Mouse (Mus musculus) small intestine, adult 2 months (tissue): ENCODE results near the gene Mcrs1. TPM values are rescaled to one million over a fixed set of nuclear protein-coding genes. Genes with fewer than 3 reads are reported as not detected.

Experiments
- H3K27ac ChIP-seq: fragments of 200-500 bp; 2 replicates; pipeline ENCODE4 v1.5.1; 2012; ENCODE audit warnings: low read depth, low read length, control low read depth, inconsistent platforms; ENCODE audit not compliant: insufficient read depth
- H3K27me3 ChIP-seq: fragments of 200-500 bp; 2 replicates; pipeline ENCODE4 v1.6.1; 2012; ENCODE audit warnings: mild to moderate bottlenecking, moderate library complexity, low read length, inconsistent platforms; ENCODE audit not compliant: control insufficient read depth, insufficient read depth
- H3K36me3 ChIP-seq: fragments of 200-500 bp; 2 replicates; pipeline ENCODE4 v1.6.1; 2012; ENCODE audit warnings: mild to moderate bottlenecking, low read length, control low read depth, inconsistent platforms; ENCODE audit not compliant: control insufficient read depth, insufficient read depth
- H3K4me1 ChIP-seq: fragments of 200-500 bp; 2 replicates; pipeline ENCODE4 v1.6.1; 2012; ENCODE audit warnings: low read length, inconsistent platforms, mixed read lengths; ENCODE audit not compliant: control insufficient read depth, insufficient read depth, insufficient read length
- H3K4me3 ChIP-seq: fragments of 200-500 bp; 2 replicates; pipeline ENCODE4 v1.5.1; 2012; ENCODE audit warnings: low read depth, mild to moderate bottlenecking, control low read depth, inconsistent platforms, low read length, moderate library complexity
- CTCF ChIP-seq: fragments of 200-500 bp; IDR thresholded peaks from 2 replicates; pipeline ENCODE4 v1.5.1; 2012; ENCODE audit warnings: low read depth, mild to moderate bottlenecking, control low read depth, inconsistent platforms, low read length, moderate library complexity, mixed read lengths; ENCODE audit not compliant: insufficient replicate concordance, insufficient read length; ENCODE audit errors: extremely low read depth
- POLR2A ChIP-seq: fragments of 200-500 bp; IDR thresholded peaks from 2 replicates; pipeline ENCODE4 v1.6.1; 2012; ENCODE audit warnings: low read depth, mild to moderate bottlenecking, control low read depth, inconsistent platforms, low read length, moderate library complexity
- WGBS: fragments of 180-500 bp; shearing (Covaris S2); methylation state at CpG from one replicate; pipeline ENCODE4 v1.1.7; 2018; 5-methylcytosine and 5-hydroxymethylcytosine counted together
- polyA plus RNA-seq: library from polyadenylated mRNA; depleted of rRNA; stranded (reverse); fragments of >200 nt; gene quantifications from 2 replicates; pipeline ENCODE4 v1.2.3, GENCODE M21; 2012

Gene Mcrs1
- polyA plus RNA-seq, 1 experiment = 96.6 TPM

DNA sequence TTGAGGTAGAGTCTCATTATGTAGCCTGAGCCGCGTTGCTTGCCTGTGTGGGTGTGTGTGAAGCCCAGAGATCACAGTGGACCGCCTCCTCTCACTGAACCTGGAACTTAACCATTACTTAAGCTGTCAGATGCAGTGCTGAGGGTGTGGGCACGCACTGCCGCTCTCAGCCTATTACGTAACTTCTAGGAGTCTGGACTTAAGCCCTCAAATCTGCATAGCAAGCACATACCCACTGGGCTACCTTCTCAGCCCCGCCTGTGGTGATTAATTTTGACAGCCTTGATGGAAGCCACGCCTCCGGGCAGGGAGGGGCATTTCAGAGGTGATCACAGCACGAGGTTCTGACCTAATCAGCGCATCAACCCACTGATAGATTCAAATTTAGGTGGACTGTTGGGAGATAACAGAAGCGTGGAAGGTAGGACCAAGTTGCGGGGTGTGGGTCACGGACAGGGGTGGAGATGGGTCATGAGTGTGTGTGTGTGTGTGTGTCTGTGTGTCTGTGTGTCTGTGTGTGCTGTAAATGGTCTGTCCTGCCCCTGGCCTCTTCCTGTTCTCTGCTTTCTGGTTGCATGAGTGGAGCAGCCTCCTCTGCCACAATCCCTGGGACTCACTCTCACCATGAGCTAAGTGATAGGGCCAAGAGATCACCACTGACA, 32.9 kb upstream of the Mcrs1 start:
- 11% methylated on average over 14 of the region's 14 CpGs for WGBS
- no peaks in the 10 kb centered on the region for H3K36me3 ChIP-seq
- H3K27ac ChIP-seq = no peak overlapping the region
- H3K27me3 ChIP-seq = no peaks in the 10 kb centered on the region
- no peak overlapping the region for H3K4me3 ChIP-seq
- no peak for TF ChIP-seq POLR2A
- no peak for TF ChIP-seq CTCF
- peaks cover 12% of the 10 kb centered on the region; the same call in 1 of the 2 replicates for H3K4me1 ChIP-seq

DNA sequence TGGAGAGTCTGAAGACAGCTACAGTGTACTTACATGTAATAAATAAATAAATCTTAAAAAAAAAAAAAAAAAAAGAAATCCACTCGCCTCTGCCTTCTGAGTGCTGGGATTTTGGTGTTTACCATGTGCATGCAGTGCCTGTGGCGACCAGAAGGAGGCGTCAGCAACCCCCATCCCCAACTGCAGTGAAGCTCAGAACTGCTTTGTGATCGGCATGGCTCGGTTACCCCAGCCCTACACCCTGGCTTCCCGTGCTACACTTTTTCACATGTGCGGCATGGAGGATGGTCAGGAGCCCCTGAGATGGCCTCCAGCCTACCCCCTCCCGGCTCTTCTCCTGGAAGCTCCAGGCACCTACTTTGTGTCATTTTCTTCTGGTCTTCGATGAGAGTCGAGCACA, 31.7 kb upstream of the Mcrs1 start:
- Histone ChIP-seq H3K4me3 (no peak overlapping the region), H3K36me3 (no peaks in the 10 kb centered on the region), H3K27ac (no peak overlapping the region), H3K4me1 (peaks cover 12% of the 10 kb centered on the region; the same call in 1 of the 2 replicates), H3K27me3 (no peaks in the 10 kb centered on the region)
- WGBS = 52% methylated on average over 10 of the region's 10 CpGs
- TF ChIP-seq POLR2A (no peak), CTCF (0 out of 2 replicates have a peak, but pooled peaks have one; percentile 22)

DNA sequence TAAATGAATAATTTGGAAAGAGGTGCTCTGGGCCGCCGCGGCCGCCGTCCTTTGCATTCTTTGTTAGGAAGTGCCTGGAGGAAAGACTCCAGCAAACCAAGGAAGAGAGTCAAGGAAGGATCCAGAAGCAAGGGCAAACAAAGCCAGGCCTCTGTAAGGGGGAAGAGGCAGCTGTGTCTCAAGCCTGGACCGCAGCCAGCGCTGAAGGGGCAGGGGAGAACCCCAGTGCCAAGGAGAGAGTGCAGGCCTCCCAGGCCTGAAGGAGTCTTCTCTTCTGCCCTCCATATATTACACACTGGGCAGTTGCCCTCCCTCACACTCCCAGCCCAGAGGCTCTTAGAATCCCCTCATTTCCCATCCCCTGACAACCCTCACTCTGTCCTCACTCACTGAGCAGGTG, 26.5 kb upstream of the Mcrs1 start:
- Histone ChIP-seq H3K36me3 (no peaks in the 10 kb centered on the region), H3K4me1 (no peaks in the 10 kb centered on the region), H3K27me3 (no peaks in the 10 kb centered on the region), H3K27ac (no peak overlapping the region), H3K4me3 (no peak overlapping the region)
- TF ChIP-seq POLR2A (no peak), CTCF (no peak)
- WGBS = 50% methylated on average over 7 of the region's 7 CpGs

DNA sequence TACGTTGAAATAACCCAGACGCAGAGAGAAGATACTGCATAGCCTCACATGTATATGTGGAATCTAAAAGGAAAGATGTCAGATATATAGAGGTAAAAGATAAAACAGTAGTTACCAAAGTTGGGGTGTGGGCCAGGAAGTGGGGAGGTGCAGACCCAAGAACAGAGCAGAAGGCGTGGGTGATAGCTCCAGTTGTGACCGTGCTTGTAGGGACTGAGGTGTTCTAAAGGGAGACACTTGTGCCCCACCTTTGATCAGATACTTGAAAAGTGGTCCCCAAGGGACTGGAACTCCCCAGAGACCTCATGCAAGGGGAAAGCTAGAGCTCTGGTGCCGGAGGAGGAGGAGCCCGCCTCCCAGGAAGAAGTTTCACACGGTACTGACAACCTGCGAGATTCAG, 24.3 kb upstream of the Mcrs1 start:
- Histone ChIP-seq H3K27me3 (no peaks in the 10 kb centered on the region), H3K4me3 (no peak overlapping the region), H3K36me3 (no peaks in the 10 kb centered on the region), H3K27ac (no peak overlapping the region), H3K4me1 (no peaks in the 10 kb centered on the region)
- TF ChIP-seq POLR2A = no peak
- 90% methylated on average over 8 of the region's 8 CpGs for WGBS

DNA sequence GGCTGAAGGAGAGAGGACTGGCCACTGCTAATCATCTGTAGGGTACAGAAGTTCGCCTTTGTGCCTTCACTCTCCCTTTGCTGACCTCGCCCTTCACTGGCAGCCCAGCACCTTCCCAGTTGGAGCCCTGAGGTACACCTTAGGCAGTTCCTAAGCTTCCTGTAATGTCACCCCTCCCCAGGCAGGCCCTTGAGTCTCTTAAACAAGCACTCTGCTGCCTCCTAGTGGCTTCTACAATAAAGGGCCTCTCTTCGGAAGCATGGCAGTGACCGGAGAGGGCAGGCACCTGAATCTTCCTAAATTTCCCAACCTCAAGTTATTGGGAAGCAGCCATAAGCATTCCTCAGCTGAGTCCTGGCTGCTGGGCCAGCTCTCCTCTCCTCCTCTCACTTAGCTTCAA, 13.9 kb upstream of the Mcrs1 start:
- H3K4me3 ChIP-seq = no peak overlapping the region
- no peak overlapping the region for H3K27ac ChIP-seq
- no peaks in the 10 kb centered on the region for H3K27me3 ChIP-seq
- 14% methylated on average over 4 of the region's 4 CpGs for WGBS
- H3K36me3 ChIP-seq = no peaks in the 10 kb centered on the region
- TF ChIP-seq CTCF = peak; percentile 87; the same call in 1 of the 2 replicates
- TF ChIP-seq POLR2A = no peak
- peaks cover 10% of the 10 kb centered on the region; the same call in 1 of the 2 replicates for H3K4me1 ChIP-seq

DNA sequence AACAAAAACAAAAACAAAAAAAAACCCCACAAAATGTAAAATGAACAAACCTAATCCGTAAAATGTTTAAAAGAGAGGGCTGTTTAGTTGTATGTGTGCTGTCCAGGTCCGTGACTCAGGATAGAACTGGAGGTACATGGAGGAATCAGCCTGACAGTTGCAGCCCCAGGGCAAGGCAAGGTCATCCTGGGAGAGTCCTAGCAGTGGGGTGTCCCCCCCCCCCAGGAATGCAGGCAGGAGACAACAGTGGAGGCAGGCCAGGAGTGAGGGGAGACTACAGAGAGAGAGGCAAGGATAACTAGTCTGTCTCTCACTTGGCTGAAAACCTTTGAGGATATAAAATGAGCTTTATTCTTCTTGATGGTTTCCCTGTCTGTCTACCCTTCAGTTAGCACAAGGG, 12.6 kb upstream of the Mcrs1 start:
- Histone ChIP-seq H3K27me3 (no peaks in the 10 kb centered on the region), H3K27ac (no peak overlapping the region), H3K36me3 (no peaks in the 10 kb centered on the region), H3K4me1 (peaks cover 14% of the 10 kb centered on the region; the same call in 1 of the 2 replicates), H3K4me3 (no peak overlapping the region)
- TF ChIP-seq POLR2A (no peak), CTCF (no peak)
- WGBS = 96% methylated on average over 2 of the region's 2 CpGs

DNA sequence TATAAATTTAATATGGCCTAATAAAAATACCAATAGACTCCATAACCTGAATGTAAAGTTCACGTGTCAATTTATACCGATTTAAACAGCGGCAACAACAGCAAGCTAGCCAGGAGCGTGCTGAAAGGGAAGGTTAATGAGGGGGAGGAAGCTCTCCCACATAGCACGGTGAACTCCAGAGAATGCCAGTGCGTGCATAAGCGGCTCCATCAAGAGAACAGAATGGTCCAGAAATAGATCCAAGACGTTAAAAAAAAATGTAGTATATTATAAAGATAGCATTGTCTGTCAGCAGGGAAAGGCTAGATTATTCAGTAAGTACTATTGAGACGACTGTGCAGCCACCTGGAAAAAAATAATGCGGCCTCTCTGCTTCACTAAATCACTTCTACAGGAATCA, 10.9 kb upstream of the Mcrs1 start:
- Histone ChIP-seq H3K4me1 (peaks cover 14% of the 10 kb centered on the region; the same call in 1 of the 2 replicates), H3K36me3 (no peaks in the 10 kb centered on the region), H3K27me3 (no peaks in the 10 kb centered on the region), H3K27ac (no peak overlapping the region), H3K4me3 (no peak overlapping the region)
- 42% methylated on average over 10 of the region's 10 CpGs for WGBS
- TF ChIP-seq POLR2A = no peak
- TF ChIP-seq CTCF = no peak
